Mouse (Mus musculus) CH12.LX (cell line): ENCODE measurements around the gene Gnat1.

Source experiments
- CTCF ChIP-seq, 2 experiments: IDR thresholded peaks in 1 of 2; conservative IDR thresholded peaks in 1 of 2; 2 replicates each; pipeline ENCODE4 v1.5.1; 2011 to 2012; ENCODE audit warnings: low read depth in 2 of 2, low read length in 2 of 2, improper control_type of control experiment in 1 of 2, inconsistent platforms in 1 of 2, mild to moderate bottlenecking in 1 of 2, moderate library complexity in 1 of 2
- GABPA ChIP-seq: IDR thresholded peaks from 2 replicates; pipeline ENCODE4 v1.6.1; 2012; ENCODE audit warnings: low read depth, low read length, improper control_type of control experiment, inconsistent platforms; ENCODE audit not compliant: insufficient replicate concordance
- MAZ ChIP-seq: IDR thresholded peaks from 2 replicates; pipeline ENCODE4 v1.6.1; 2012; ENCODE audit warnings: low read depth, mild to moderate bottlenecking, inconsistent platforms, low read length, improper control_type of control experiment, moderate library complexity

GRCm38 (mm10) chr9:107676302-107676701 lies 3.2 kb downstream of the Gnat1 start:
- TF ChIP-seq CTCF (conservative IDR thresholded peaks at IDR 0.05 in 1 of 2, IDR thresholded peaks at IDR 0.05 in 1 of 2; ENCODE audit: low read depth in 2 of 2, low read length in 2 of 2) (no peak), MAZ (no peak), GABPA (no peak)
